Mouse (Mus musculus) macrophage (primary cell): ENCODE data around the gene Relch. TPM values are rescaled to one million over a fixed set of nuclear protein-coding genes. Genes with fewer than 3 reads are reported as not detected.
"Not testable (repeated sequence)": the region's sequence is repeated elsewhere in the genome, so short reads cannot be mapped to it uniquely, and the experiment has no call there.

Experiments used
- H3K27ac ChIP-seq: fragments of 350-480 bp; formaldehyde crosslinking; 2 replicates; pipeline ENCODE4 v1.9.0; 2021
- H3K36me3 ChIP-seq: fragments of 350-480 bp; formaldehyde crosslinking; 2 replicates; pipeline ENCODE4 v1.9.0; 2021; ENCODE audit errors: inconsistent target
- H3K4me3 ChIP-seq: fragments of 350-480 bp; formaldehyde crosslinking; 2 replicates; pipeline ENCODE4 v1.9.0; 2021; ENCODE audit errors: inconsistent target
- H3K79me2 ChIP-seq: fragments of 350-480 bp; formaldehyde crosslinking; 2 replicates; pipeline ENCODE4 v1.9.0; 2021; ENCODE audit errors: inconsistent target
- WGBS: methylation state at CpG from one replicate; pipeline ENCODE4 v1.1.7; 2026; ENCODE audit warnings: inconsistent platforms; ENCODE audit not compliant: missing documents; 5-methylcytosine and 5-hydroxymethylcytosine counted together
- polyA plus RNA-seq: library from polyadenylated mRNA; stranded (reverse); fragments of 250-400 nt; gene quantifications from 3 replicates; pipeline ENCODE4 v1.2.4, GENCODE M21; 2018; ENCODE audit warnings: inconsistent platforms

The Relch gene
- polyA plus RNA-seq, 1 experiment from 2014 or later, result 9.0 TPM

- Histone ChIP-seq H3K36me3 (peaks cover 3% of the 10 kb centered on the region; the same call in 1 of the 2 replicates), H3K79me2 (no peaks in the 10 kb centered on the region), H3K4me3 (no peak overlapping the region), H3K27ac (no peak overlapping the region)
- 93% methylated on average over 3 of the region's 3 CpGs for WGBS
Measured at GRCm38 (mm10) chr1:105759422-105760165, 95.9 kb downstream of the Relch start.

- Histone ChIP-seq H3K36me3 (no peaks in the 10 kb centered on the region), H3K27ac (no peak overlapping the region), H3K4me3 (no peak overlapping the region), H3K79me2 (no peaks in the 10 kb centered on the region)
- 88% methylated on average over 8 of the region's 8 CpGs for WGBS
Measured at GRCm38 (mm10) chr1:105765586-105765985, 101.9 kb downstream of the Relch start.

GRCm38 (mm10) chr1:105766099-105766498 is 102.4 kb downstream of the Relch start:
- not testable (repeated sequence) for H3K27ac ChIP-seq, H3K36me3 ChIP-seq, H3K79me2 ChIP-seq, H3K4me3 ChIP-seq
- WGBS, result 99% methylated on average over 9 of the region's 9 CpGs

GRCm38 (mm10) chr1:105768397-105768796 is 104.7 kb downstream of the Relch start:
- Histone ChIP-seq H3K36me3 (no peaks in the 10 kb centered on the region), H3K4me3 (no peak overlapping the region), H3K27ac (no peak overlapping the region), H3K79me2 (no peaks in the 10 kb centered on the region)
- 64% methylated on average over 2 of the region's 2 CpGs for WGBS

- 94% methylated on average over 2 of the region's 2 CpGs for WGBS
- no peaks in the 10 kb centered on the region for H3K79me2 ChIP-seq
- H3K27ac ChIP-seq, result no peak overlapping the region
- H3K36me3 ChIP-seq, result no peaks in the 10 kb centered on the region
- H3K4me3 ChIP-seq, result no peak overlapping the region
Measured at GRCm38 (mm10) chr1:105770685-105771084, 107.0 kb downstream of the Relch start.

GRCm38 (mm10) chr1:105776426-105776825 is 112.8 kb downstream of the Relch start:
- peaks cover 8% of the 10 kb centered on the region for H3K79me2 ChIP-seq
- H3K27ac ChIP-seq, result no peak overlapping the region
- H3K36me3 ChIP-seq, result no peaks in the 10 kb centered on the region
- H3K4me3 ChIP-seq, result no peak overlapping the region
- 69% methylated on average over 4 of the region's 4 CpGs for WGBS

DNA sequence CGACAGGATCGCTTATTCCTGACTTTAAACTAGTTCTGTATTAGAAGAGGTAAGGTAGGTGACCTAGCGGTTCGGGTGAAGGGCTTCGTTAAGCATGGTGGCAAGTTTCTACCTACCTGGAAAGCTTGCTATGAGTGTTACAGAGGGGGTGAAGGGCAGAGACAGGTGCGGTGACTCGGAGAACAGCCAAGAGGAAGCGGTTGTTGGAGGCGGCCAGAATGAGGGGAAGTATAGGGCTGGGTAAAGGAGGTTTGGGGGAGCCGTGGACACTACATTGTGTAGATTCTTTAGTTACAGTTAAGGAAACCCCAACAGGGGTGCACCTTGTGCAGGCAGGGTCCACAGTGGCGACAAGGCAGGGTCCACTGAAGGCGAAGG is 116.4 kb downstream of the Relch start:
- Histone ChIP-seq H3K79me2 (peaks cover 45% of the 10 kb centered on the region), H3K36me3 (no peaks in the 10 kb centered on the region), H3K27ac (0 out of 2 replicates have a peak overlapping the region, but pooled peaks have one; percentile 19), H3K4me3 (peak overlapping the region; percentile 26; the same call in 1 of the 2 replicates)
- WGBS, result 32% methylated on average over 12 of the region's 12 CpGs

GRCm38 (mm10) chr1:105780457-105781364 is 117.0 kb downstream of the Relch start, which contains the start of gene Tnfrsf11a:
Gene Tnfrsf11a, plus strand, starts transcription at chr1:105780718.
- no peaks in the 10 kb centered on the region for H3K36me3 ChIP-seq
- H3K27ac ChIP-seq, result peak within 1 kb of the TSS; percentile 86
- H3K79me2 ChIP-seq, result peaks cover 51% of the 10 kb centered on the region
- WGBS, result 2% methylated on average over 74 of the region's 77 CpGs
- peak within 1 kb of the TSS; percentile 97 for H3K4me3 ChIP-seq

- Histone ChIP-seq H3K27ac (peak overlapping the region; percentile 86), H3K36me3 (no peaks in the 10 kb centered on the region), H3K4me3 (peak overlapping the region; percentile 97), H3K79me2 (peaks cover 60% of the 10 kb centered on the region)
- 25% methylated on average over 12 of the region's 12 CpGs for WGBS
Measured at GRCm38 (mm10) chr1:105781391-105782146, 117.9 kb downstream of the Relch start.

DNA sequence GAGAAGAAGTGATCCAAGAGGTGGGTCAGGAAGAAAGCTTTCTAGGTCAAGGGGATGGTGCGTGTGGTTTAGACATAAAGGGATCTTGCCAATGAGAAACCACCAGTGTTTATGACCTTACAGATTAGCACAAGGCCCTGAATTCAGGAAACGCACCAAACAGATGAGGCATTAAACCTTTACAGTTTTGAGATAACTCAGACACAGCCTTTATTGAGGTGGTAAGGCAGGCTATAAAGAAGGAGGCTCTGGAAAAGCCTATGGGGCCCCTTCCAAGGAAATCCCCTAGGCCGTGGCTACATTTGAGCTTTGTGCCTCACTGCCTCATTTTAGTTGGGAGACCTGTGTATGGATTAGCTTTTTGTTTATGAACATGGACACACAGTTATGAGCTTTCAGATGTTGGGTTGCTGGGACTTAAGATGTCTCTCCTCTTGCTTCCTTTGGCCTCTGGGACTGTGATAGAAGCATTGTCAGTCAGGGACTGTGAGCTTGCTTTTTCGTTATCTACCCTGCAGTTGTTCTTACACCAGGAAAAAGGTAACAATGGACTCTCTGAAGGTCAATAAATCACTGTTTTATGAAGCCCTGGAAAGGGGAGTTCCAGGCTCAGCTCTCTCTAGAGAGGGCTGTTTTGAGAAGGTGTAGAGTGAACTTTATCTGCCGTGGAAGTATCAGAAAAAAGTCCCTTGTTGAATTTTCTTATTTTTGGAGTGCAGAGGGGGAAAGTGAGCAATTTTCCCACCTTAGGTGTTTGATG is 120.8 kb downstream of the Relch start:
- Histone ChIP-seq H3K27ac (peak overlapping the region; percentile 45), H3K79me2 (peaks cover 86% of the 10 kb centered on the region), H3K4me3 (no peak overlapping the region), H3K36me3 (no peaks in the 10 kb centered on the region)
- WGBS, result 72% methylated on average over 5 of the region's 5 CpGs

- 42% methylated on average over 4 of the region's 4 CpGs for whole genome bisulfite sequencing
- no peak overlapping the region for H3K4me3 ChIP-seq
- peak overlapping the region; percentile 45 for H3K27ac ChIP-seq
- peaks cover 93% of the 10 kb centered on the region for H3K79me2 ChIP-seq
- no peaks in the 10 kb centered on the region for H3K36me3 ChIP-seq
Measured at GRCm38 (mm10) chr1:105785146-105785545, 121.5 kb downstream of the Relch start.

DNA sequence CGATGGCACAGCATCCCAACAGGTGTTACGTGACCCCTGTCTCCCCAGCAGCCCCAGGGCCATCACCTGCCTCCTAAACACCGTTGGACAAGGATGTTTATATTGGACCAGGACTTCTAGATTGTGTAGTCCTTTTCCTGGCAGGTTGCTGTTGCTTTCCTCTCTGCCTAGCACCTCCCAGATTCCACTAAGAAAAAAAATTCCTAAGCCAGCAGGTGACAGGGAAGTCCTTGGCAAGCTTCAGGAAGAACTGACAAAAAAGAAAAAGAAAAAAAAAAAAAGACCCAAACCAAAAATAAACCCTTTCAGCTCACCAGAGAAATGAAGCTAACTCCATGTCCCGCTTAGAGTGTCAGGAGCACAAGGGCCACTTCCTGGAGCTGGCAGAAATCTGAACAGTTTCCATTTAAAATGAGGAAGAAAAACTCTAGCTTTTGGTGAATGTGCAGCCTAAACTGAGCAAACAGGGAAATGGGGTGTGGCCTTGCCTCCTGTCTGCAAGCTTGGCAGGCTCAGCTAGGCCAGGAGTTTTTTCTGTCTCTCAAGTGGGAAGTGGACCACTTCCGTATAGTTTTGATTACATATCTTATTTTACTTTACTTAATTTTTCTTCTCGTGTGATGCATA is 123.2 kb downstream of the Relch start:
- WGBS, result 32% methylated on average over 6 of the region's 6 CpGs
- Histone ChIP-seq H3K4me3 (peak overlapping the region; percentile 1; the same call in 1 of the 2 replicates), H3K79me2 (peaks cover 96% of the 10 kb centered on the region), H3K27ac (peak overlapping the region; percentile 95), H3K36me3 (no peaks in the 10 kb centered on the region)

DNA sequence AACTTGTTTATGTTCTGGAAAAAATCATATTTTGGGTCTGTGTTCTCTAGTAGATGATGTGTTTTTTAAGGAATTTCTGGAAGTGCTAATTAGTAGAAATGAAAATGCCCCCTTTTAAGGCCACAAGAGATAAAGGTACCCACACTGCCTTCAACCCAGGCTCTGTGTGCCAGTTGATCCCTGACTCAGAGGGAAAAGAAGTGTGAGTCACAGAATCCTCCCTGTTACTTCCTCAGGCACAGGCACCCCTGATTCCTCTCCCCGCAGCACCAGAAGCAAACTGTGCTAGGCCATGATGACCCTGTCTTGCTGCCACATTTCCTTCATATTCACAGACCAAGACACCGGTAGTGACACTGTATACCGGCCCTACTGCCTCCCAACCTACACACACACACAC is 126.4 kb downstream of the Relch start:
- Histone ChIP-seq H3K4me3 (no peak overlapping the region), H3K79me2 (peaks cover 96% of the 10 kb centered on the region), H3K36me3 (0 out of 2 replicates have a peak, but pooled peaks cover 7% of the 10 kb centered on the region), H3K27ac (peak overlapping the region; percentile 95)
- 18% methylated on average over 3 of the region's 3 CpGs for WGBS
